Mouse (Mus musculus) WW6 (cell line): ENCODE results near the gene Gm3542.
"Not testable (repeated sequence)": the region's sequence is repeated elsewhere in the genome, so short reads cannot be mapped to it uniquely, and the experiment has no call there.

Experiments used
- DNase-seq: peaks from one replicate; pipeline ENCODE4 v3.0.0-alpha.2; 2013; ENCODE audit warnings: low read depth, low spot score

Gm3542 gene

GRCm38 (mm10) chr14:5334828-5335227, at the start of gene Gm3542:
Gene Gm3542, minus strand, starts transcription at chr14:5334928.
- not testable (repeated sequence) for DNase-seq
